Mouse (Mus musculus) thymus, adult 2 months (tissue): ENCODE results near the gene Cidec.

ENCODE experiments used
- CTCF ChIP-seq: fragments of 200-500 bp; IDR thresholded peaks from 2 replicates; pipeline ENCODE4 v1.5.1; 2012; ENCODE audit warnings: mild to moderate bottlenecking, control low read depth, low read length, moderate library complexity, borderline replicate concordance; ENCODE audit not compliant: control insufficient read depth, poor library complexity, insufficient read depth; ENCODE audit errors: extremely low read depth
- POLR2A ChIP-seq: fragments of 200-500 bp; IDR thresholded peaks from 2 replicates; pipeline ENCODE4 v1.6.1; 2012; ENCODE audit warnings: mild to moderate bottlenecking, low read length, control low read depth, moderate library complexity; ENCODE audit not compliant: control insufficient read depth, poor library complexity, insufficient read depth; ENCODE audit errors: extremely low read depth

DNA sequence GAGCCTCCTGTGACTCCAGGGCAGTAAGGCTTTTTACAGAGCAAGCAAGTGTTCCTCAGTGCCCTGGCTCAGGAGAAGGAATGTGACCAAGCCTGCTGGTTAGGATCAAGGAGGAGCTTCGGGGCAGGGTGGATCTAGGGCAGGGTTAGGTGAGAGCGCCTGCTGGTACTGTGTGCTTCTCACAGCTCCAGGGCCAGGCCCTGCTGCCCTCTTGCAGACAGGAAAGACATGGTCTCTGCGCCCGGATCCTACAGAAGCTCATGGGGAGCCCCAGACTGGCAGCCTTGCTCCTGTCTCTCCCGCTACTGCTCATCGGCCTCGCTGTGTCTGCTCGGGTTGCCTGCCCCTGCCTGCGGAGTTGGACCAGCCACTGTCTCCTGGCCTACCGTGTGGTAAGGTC is 23.1 kb upstream of the Cidec start:
- TF ChIP-seq CTCF (no peak), POLR2A (no peak)
